Comparison of ENCODE assay signal across 9 mouse cellular contexts in genomic region chr16:38679431-38680021, GRCm38 (mm10). TPM values are rescaled to one million over a fixed set of nuclear protein-coding genes. Genes with fewer than 3 reads are reported as not detected.
DNase-seq lines count a peak whose midpoint lies in the region; ATAC-seq lines count a peak whose summit lies in the region.
"Had no signal": no experiment of that assay in that cellular context is flagged by ENCODE, and none has a peak within 500 bp of the region (broad histone marks: within the 10 kb centered on the region; RNA-seq: fewer than 3 reads in every experiment).

No protein-coding gene starts in this region.

- H3K4me1 ChIP-seq in forebrain, embryonic 16.5 days (replicated peaks; ENCODE audit: control insufficient read depth, insufficient read depth, low read length) = no peaks in the 10 kb centered on the region

- ATAC-seq in activated CD4-positive, CD25-positive, alpha-beta regulatory T cell, adult 4 months = peak; percentile 23
- ATAC-seq in inflammation-experienced regulatory T-cells, adult 6 months = peak; percentile 32
- no peak for ATAC-seq in forebrain, embryonic 16.5 days

- H3K36me3 ChIP-seq in forebrain, embryonic 16.5 days (ENCODE audit: control insufficient read depth, insufficient read depth) = no peaks in the 10 kb centered on the region
- H3K36me3 ChIP-seq: neural tube, embryonic 13.5 days had no signal

- WGBS in forebrain, embryonic 16.5 days = 56% methylated on average over 12 of the region's 12 CpGs

- H3K27ac ChIP-seq in forebrain, embryonic 16.5 days (ENCODE audit: low read length) = no peak overlapping the region
- H3K27ac ChIP-seq: neural tube, embryonic 13.5 days had no signal

- DNase-seq in embryo, embryonic 10.5 days (ENCODE audit: low spot score) = peak; percentile 35
- DNase-seq in embryo, embryonic 10 days (ENCODE audit: low spot score) = no peak
- peak; percentile 55 for DNase-seq in lung, postnatal 10 days
- DNase-seq in natural killer cell, adult 2 months (ENCODE audit: low spot score in 2 of 2) = no peak
- DNase-seq in c-Kit-positive CD71-positive TER-119-positive erythroid progenitor cells, embryonic 14.5 days (ENCODE audit: low spot score) = no peak

- H3K4me2 ChIP-seq in forebrain, embryonic 16.5 days (ENCODE audit: low read length) = no peak overlapping the region
- H3K4me2 ChIP-seq: neural tube, embryonic 13.5 days had no signal

- no peak overlapping the region for H3K4me3 ChIP-seq in forebrain, embryonic 16.5 days (replicated peaks; ENCODE audit: low read length)
- H3K4me3 ChIP-seq: neural tube, embryonic 13.5 days had no signal

- no peaks in the 10 kb centered on the region for H3K27me3 ChIP-seq in forebrain, embryonic 16.5 days (replicated peaks; ENCODE audit: control insufficient read depth, insufficient read depth, low read length)
- H3K27me3 ChIP-seq: neural tube, embryonic 13.5 days had no signal

- no peak overlapping the region for H3K9ac ChIP-seq in forebrain, embryonic 16.5 days (replicated peaks; ENCODE audit: low read depth, low read length)
- H3K9ac ChIP-seq: neural tube, embryonic 13.5 days had no signal

- no peaks in the 10 kb centered on the region for H3K9me3 ChIP-seq in forebrain, embryonic 16.5 days (ENCODE audit: control insufficient read depth, low read length)
- H3K9me3 ChIP-seq: neural tube, embryonic 13.5 days had no signal

RNA-seq across cellular contexts. Expression of gene Arhgap31, which starts 33.5 kb away (rescaled TPM):
- polyA plus RNA-seq in activated CD4-positive, CD25-positive, alpha-beta regulatory T cell, adult 4 months (2017; shearing (Covaris generic)) = 10 to 100 TPM; 19.6 to 19.9 TPM
- polyA plus RNA-seq in inflammation-experienced regulatory T-cells, adult 6 months (2017; shearing (Covaris generic)) = 10 to 100 TPM; 16.4 to 26.3 (median 23.6) TPM
- polyA plus RNA-seq in forebrain, embryonic 16.5 days (2015; fragmentation: Nextera tagmentation; extraction: Ambion mirVana) = 3.8 and 4.5 TPM in 2 replicates

Comparison
In these comparisons a context has a peak if more than half of its experiments do, and no peak if none do; other contexts are left out.
1. DNase-seq: peak in embryo, embryonic 10.5 days (single experiment) and lung, postnatal 10 days (single experiment); none in embryo, embryonic 10 days (single experiment), natural killer cell, adult 2 months (0 of 2) and c-Kit-positive CD71-positive TER-119-positive erythroid progenitor cells, embryonic 14.5 days (single experiment).